Mouse (Mus musculus): ENCODE results near the gene Jakmip3. TPM values are rescaled to one million over a fixed set of nuclear protein-coding genes. Genes with fewer than 3 reads are reported as not detected.

Gene Jakmip3
- 28.0 TPM for polyA plus RNA-seq (2015; fragmentation: Illumina TruSeq; extraction: RNeasy Lipid Tissue Mini Kit (QIAGEN cat#74804); ENCODE audit: low read depth, low replicate concordance)

DNA sequence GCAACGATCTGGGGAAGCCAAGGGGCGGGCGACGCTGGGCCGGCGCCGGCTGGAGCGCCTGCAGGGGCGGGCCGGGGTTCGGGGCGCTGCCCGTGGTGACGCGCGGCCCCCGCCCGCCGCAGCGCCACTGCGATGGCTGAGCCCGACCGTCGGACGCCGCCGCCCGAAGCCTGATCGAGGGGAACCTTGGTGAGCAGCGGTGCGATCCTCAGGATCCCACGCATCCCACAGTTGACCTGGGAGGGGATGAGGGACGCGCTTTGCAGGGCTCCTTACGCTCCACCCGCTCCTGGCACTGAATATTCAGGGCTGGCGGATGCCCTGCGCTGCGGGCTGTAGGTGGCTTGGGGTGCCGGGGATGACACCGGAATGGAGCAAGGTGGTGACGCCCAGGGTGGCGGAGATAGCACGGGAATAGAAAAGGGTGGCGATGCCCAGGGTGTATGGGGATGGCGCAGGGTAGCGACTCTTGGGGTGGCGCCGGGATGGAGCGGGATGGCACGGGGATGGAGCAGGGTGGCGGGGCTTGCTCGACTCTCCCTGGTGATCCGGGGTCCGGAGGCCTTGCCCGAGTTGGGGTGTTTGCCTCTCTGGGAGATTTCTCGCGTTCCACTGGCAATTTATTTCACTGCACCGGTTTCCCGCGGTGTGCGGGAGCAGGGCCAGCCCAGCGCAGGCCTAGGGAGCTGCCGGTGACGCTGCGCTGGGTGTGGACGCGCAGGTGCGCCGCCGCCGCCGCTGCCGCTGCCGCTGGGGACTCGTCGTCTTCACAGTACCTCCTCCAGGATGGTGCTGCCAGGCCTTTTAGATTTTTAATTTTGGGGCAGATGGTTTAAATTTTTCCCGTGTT lies at the start of gene Jakmip3:
Gene Jakmip3 (plus strand): TSS at position 119 of the 850 bp plus-strand sequence.

GRCm38 (mm10) chr7:138909277-138910192 lies 31.0 kb upstream of the Jakmip3 start, which contains the start of gene Bnip3:
Gene Bnip3, minus strand, starts transcription at chr7:138909519.

DNA sequence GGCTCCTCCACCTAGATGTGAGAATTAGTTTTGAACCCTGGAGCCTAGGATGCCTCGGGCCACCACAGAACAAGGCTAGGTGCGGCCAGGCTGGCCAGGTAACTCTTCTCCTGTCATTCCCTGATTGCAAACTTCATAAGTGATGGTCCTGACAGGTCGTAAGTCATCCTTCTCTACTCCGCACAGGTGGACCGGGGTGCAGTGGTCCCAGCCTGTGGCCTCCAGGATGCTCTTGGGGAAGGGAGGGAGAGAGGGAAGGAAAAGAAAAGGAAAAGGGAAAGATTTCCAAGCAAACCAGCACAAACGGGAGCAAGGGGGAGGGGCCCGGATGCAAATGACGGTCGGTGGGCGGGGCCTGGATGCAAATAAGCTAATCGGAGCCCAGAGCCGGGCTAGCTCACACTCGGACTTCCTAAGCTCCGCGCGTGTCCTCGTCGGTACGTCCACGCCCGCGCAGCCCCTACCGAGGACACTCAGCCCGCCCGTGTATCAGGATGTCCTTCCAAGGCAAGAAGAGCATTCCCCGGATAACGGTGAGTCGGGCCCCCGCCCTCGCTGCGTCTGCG lies 145.2 kb downstream of the Jakmip3 start, which contains the start of gene Dpysl4:
Gene Dpysl4 (plus strand): TSS at position 373 of the 566 bp plus-strand sequence.

Other genes with a start within 250 kb of the Jakmip3 start
- gene Ppp2r2d, start 94.7 kb upstream of the Jakmip3 start, polyA plus RNA-seq (2015; fragmentation: Illumina TruSeq; extraction: RNeasy Lipid Tissue Mini Kit (QIAGEN cat#74804); ENCODE audit: low read depth, low replicate concordance), result 95.6 TPM
- gene Mapk1ip1, start 94.5 kb upstream of the Jakmip3 start, polyA plus RNA-seq (2015; fragmentation: Illumina TruSeq; extraction: RNeasy Lipid Tissue Mini Kit (QIAGEN cat#74804); ENCODE audit: low read depth, low replicate concordance), result 39.7 TPM
- 279 TPM for gene Bnip3, start 31.2 kb upstream of the Jakmip3 start, polyA plus RNA-seq (2015; fragmentation: Illumina TruSeq; extraction: RNeasy Lipid Tissue Mini Kit (QIAGEN cat#74804); ENCODE audit: low read depth, low replicate concordance)
- gene Dpysl4, start 145.3 kb downstream of the Jakmip3 start, polyA plus RNA-seq (2015; fragmentation: Illumina TruSeq; extraction: RNeasy Lipid Tissue Mini Kit (QIAGEN cat#74804); ENCODE audit: low read depth, low replicate concordance), result 32.9 TPM